Mouse (Mus musculus) CD4-positive, CD25-positive, alpha-beta regulatory T cell, adult 4 months (primary cell): ENCODE data around the gene Ubac2. TPM values are rescaled to one million over a fixed set of nuclear protein-coding genes. Genes with fewer than 3 reads are reported as not detected.

ENCODE experiments used
- ATAC-seq: one replicate; pipeline ENCODE4 v1.8.0; 2017
- polyA plus RNA-seq, 2 experiments: library from polyadenylated mRNA; unstranded; fragments of 100-300 nt; shearing (Covaris generic); gene quantifications; one replicate each; pipeline ENCODE4 v1.2.1; 2017

Gene Ubac2
- polyA plus RNA-seq, 2 experiments from 2014 or later: 83.5 to 93.7 TPM

- ATAC-seq: no peak
These were observed 16.9 kb downstream of the Ubac2 start for GRCm38 (mm10) chr14:121895316-121895715.

- no peak for ATAC-seq
These were observed 18.0 kb downstream of the Ubac2 start for GRCm38 (mm10) chr14:121896126-121897090.

- ATAC-seq: no peak
These were observed 19.4 kb downstream of the Ubac2 start for GRCm38 (mm10) chr14:121897773-121898172.

GRCm38 (mm10) chr14:121898509-121898908, 20.1 kb downstream of the Ubac2 start:
- ATAC-seq: peak; percentile 78

- ATAC-seq: peak; percentile 32
These were observed 20.7 kb downstream of the Ubac2 start for GRCm38 (mm10) chr14:121899071-121899470.

GRCm38 (mm10) chr14:121901511-121901910, 23.1 kb downstream of the Ubac2 start:
- ATAC-seq: no peak

- peak; percentile 16 for ATAC-seq
These were observed 25.0 kb downstream of the Ubac2 start for GRCm38 (mm10) chr14:121903381-121903876.

GRCm38 (mm10) chr14:121904754-121905153, 26.3 kb downstream of the Ubac2 start:
- no peak for ATAC-seq

GRCm38 (mm10) chr14:121906341-121906991, 28.0 kb downstream of the Ubac2 start:
- peak; percentile 66 for ATAC-seq

GRCm38 (mm10) chr14:121906992-121907681, 28.7 kb downstream of the Ubac2 start:
- peak; percentile 10 for ATAC-seq

- no peak for ATAC-seq
These were observed 31.4 kb downstream of the Ubac2 start for GRCm38 (mm10) chr14:121909868-121910267.

- ATAC-seq: no peak
These were observed 34.1 kb downstream of the Ubac2 start for GRCm38 (mm10) chr14:121912501-121912900.

GRCm38 (mm10) chr14:121915143-121915542, 36.7 kb downstream of the Ubac2 start:
- ATAC-seq: peak; percentile 12

- peak; percentile 84 for ATAC-seq
These were observed 37.2 kb downstream of the Ubac2 start, which contains the start of gene Gpr18 for GRCm38 (mm10) chr14:121915621-121916020. Gpr18 (minus strand) TSS chr14:121915781.

- peak; percentile 13 for ATAC-seq
These were observed 38.1 kb downstream of the Ubac2 start for GRCm38 (mm10) chr14:121916311-121917094.

GRCm38 (mm10) chr14:121918266-121918665, 39.8 kb downstream of the Ubac2 start:
- ATAC-seq: no peak

- peak; percentile 16 for ATAC-seq
These were observed 41.3 kb downstream of the Ubac2 start for GRCm38 (mm10) chr14:121919752-121920151.

- no peak for ATAC-seq
These were observed 42.2 kb downstream of the Ubac2 start for GRCm38 (mm10) chr14:121920511-121921124.

- no peak for ATAC-seq
These were observed 43.6 kb downstream of the Ubac2 start for GRCm38 (mm10) chr14:121922016-121922415.

GRCm38 (mm10) chr14:121922731-121923130, 44.3 kb downstream of the Ubac2 start:
- no peak for ATAC-seq

- ATAC-seq: no peak
These were observed 46.5 kb downstream of the Ubac2 start for GRCm38 (mm10) chr14:121924876-121925275.
